Mouse (Mus musculus): ENCODE results near the gene Stam. TPM values are rescaled to one million over a fixed set of nuclear protein-coding genes. Genes with fewer than 3 reads are reported as not detected.
A peak's percentile ranks its signal among the peaks of the same experiment; 100 is the strongest.
"Not testable (repeated sequence)": the region's sequence is repeated elsewhere in the genome, so short reads cannot be mapped to it uniquely, and the experiment has no call there.

Gene Stam
- 33.1 and 33.5 TPM in 2 replicates for polyA plus RNA-seq (2012; rRNA removed)

DNA sequence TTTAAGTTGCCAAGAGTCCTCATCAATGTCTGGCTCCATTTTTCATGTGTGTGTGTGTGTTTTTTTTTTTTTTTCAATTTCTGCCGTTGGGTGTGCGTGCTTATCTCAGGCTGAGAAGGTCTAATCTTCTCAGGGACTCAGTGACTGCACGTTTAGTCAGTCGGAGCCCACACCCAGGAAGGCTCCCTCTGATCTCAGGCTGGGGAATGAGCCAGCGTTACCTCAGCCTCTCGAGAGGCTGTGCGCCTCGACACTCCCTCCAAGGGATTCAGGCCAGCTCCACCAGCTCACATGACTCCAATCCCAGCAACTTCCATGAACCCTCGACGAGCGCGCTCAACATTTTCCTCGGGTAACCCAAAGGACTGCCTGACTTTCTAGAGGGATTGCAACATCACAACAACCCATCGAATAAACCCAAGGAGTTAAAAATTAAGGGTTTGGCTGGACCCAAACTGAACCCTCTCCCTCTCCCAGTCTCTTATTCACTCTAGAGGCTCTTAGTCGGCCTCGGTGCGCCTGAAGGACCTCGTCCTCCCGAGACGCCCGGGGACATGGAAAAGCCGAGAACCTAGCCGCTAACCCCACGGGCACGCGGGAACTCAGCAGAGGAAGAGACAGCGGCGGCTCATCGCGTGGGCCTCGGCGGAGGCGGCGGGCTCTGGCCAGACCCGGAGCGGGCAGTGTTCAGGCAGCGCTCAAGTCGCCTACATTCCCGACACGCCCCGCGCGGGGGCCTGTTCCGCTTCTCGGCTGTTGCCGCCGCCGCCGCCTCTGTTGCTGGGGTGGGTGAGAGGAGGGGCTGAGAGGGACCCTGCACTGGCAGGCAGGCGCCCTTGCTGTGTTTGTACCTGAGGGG, at the start of gene Stam:
Gene Stam, plus strand, starts transcription at position 737 of the 859 bp plus-strand sequence.
- peak; percentile 93 for DNase-seq (ENCODE audit: low spot score)

DNA sequence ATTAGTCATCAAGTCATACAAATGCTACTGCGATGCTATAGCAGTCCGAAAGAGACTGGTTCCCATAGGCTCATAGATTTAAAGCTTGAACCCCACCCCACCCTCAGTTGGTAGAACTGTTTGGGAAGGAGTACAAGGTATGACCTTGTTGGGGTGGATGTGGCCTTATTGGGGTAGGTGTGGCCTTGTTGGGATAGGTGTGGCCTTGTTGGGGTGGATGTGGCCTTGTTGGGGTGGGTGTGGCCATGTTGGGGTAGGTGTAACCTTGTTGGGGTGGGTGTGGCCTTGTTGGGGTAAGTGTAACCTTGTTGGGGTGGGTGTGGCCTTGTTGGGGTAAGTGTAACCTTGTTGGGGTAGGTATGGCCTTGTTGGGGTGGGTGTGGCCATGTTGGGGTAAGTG, 32.6 kb upstream of the Stam start:
- no peak for DNase-seq (ENCODE audit: low spot score)

DNA sequence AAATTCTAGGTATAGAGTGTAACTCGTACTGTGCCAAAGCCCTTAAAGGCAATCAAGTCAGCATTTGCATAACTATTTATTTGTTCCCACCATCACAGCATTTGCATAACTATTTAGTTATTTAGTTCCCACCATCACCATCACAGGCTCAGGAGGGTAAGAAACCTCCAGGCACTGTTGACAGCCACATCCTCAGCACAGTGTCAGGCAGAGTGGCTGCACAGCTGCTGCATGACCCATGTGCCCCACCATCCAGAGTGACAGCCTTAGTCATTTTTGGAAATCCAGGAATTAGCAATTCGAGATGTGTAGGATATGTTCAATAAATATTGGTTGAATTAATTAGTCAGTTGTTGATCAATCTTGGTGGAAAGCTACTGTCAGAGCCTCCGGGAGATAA, 30.9 kb upstream of the Stam start:
- DNase-seq (ENCODE audit: low spot score): no peak

DNA sequence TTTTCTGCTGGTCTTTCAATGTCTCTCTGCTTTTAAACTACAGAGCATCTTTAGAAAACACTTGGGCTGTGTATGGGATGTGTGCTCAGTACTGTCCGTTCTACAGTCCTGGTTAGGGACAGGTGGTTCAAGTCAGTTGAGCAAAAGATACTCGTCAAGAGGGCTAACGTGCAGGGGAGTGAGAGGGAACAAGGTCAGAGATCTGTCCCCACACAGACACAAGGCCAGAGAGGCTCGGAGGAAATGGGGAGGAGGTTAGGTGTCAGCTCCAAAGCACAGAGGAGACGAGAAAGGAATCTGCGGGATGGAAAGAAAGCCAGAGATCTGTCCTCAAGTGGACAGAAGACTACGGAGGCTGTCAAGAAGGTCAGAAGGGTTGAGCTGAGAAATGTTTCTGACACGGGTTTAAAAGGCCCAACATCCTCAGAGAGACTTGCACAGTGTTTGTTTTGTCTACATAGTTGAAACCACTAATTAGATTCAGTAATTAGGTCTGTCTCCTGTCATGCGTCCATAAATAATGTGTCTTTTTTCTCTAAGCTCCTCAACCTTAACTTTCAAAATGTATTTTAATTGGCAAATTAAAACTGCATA, 30.2 kb upstream of the Stam start:
- no peak for DNase-seq (ENCODE audit: low spot score)

DNA sequence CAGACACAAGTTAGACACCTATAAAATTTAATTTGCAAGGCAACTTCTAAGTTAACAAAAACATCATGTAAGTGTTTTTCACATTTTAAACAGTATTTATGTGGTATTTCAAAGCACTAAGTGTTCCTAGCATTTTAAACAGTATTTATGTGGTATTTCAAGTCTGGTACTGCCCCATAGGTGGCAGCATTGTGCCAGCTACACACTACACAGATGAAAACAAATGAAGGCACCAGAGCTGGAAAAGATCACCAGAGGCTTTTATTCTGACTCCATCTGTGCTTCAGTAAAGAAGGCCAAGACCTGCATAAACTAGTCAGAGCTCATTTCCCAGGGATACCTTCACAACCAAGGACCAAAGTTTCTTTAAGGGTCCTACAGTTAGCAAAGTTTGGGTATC, 25.5 kb upstream of the Stam start:
- no peak for DNase-seq (ENCODE audit: low spot score)

DNA sequence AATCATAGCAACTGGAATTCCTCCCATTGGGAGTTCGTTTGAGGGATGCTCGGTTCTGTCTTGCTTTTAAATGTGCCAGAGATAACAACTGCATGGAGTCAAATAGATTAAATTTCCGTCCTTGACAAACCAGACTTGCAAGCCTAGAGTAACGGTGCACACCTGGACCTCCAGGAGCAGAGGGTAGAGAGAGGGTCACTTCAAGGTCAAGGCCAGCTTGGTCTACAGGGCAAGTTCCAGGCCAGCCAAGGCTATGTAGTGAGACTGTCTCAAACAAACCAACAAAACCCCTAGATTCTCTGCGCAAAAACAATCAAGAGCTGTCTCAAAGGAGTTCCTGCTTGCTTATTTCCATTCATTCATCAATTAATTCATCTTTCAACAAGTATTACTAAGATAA, 25.1 kb upstream of the Stam start:
- no peak for DNase-seq (ENCODE audit: low spot score)

DNA sequence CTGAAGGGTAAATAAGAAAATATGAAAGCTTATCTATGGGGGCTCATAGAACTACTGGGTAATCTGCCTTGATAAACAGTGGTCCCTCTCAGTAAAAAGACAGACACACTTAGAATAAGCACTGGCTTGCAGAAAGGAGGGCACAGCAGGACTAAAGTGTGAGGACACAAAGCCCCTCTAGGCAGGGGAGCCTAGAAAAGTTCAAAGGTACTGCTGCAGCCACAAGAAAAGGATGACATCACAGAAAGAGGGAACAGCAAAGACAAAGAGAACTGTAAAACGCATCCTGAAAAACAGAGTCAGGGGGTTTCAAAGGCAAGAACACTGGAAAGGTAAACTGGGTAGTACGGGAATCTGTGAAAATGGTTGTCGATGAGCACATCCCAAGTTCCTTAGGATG, 20.3 kb upstream of the Stam start:
- DNase-seq (ENCODE audit: low spot score): no peak

DNA sequence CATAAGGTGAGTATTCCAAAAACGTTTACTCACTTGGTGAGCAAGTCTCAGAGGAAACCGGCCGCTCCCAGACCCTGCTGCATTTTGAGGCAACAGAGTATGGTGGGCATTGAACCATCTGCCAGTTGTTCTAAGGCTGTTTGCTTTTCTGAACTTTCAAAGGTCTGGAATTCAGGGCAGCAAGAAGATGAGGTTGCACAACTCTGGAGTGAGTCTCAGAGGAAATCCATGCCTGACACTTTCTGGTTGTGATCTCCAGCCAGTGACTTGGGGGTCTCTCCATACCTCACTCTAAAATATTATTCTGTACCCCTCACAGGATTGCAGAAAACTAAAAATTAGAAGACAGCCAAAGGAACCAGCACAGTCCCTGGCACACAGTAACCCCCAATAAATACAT, 19.7 kb upstream of the Stam start:
- no peak for DNase-seq (ENCODE audit: low spot score)

DNA sequence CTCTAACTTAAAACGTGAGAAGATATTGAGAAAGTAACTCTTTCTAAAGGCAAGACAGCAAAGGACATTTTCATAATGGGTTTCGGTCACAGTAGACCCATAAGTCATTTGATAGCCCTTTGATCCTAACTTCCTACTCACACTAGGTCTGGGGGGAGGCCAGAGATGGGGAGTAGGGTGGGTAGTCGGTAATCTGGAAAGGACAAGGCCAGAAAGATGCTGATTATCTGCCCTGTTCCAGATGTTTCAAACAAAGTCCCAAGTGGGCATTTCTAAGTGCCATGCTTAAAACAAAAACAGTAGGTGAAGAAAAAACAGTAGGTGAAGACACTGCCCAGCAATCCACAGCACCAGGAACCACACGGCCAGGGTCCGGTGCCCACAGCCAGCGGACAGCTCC, 19.2 kb upstream of the Stam start:
- no peak for DNase-seq (ENCODE audit: low spot score)

DNA sequence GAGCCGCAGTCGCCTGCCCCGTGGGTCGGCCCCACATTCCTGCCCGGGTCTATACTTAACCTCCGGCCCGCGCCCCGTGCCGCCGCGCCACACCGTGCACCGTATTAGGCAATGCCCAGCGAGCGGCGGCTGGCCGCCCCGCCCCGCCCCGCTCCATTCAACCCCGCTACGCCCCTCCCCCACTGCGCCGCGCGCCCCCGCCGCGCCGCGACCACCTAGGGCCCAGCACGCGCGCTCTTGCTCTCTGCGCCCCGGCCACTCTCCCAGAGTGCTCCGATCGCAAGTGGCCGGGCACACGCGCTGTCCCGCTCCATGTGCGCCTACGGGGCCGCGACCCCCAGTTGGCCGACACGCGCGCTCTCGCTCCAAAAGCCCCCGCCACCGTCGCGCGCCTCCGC, 18.7 kb upstream of the Stam start:
- peak; percentile 60 for DNase-seq (ENCODE audit: low spot score)

DNA sequence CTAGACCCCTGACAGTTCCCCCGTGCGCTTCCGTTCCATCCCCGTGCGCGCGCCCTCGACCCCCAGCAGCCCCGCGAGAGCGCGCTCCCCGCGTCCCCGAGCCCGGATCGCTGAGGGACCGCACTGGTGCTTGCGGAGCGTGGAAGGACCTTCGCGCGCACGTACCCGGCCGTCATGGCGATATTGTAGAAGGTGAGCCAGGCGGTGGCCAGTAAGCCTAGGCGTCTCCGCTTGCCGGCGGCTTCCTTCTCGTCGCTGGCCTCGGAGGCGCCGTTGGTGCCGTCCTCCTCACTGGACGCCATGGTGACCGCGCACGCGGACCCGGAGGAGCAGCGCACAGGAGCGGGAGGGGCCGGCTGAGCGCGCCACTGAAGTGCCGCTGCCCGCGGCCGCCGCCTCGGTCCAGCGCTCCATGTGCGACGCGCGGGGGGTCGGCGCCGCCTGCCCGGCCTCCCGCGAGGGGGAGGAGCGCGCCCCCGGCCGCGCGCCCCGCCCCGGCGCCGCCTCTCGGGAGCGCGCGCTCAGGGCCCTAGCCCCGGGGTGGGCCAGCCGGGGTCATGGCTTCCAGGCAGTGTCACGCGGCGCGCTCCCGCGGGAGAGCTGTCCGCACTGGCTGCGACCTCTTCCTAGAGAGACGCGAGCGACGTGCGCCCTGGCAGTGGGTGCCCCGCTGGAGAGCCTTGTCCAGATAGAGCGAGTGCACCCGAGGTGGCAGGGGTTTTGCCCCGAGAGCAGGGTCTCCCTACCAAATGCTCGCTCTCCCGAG, 18.1 kb upstream of the Stam start, which contains the start of gene Hacd1:
Gene Hacd1, minus strand, starts transcription at position 570 of the 766 bp plus-strand sequence.
- DNase-seq (ENCODE audit: low spot score): peak; percentile 61

DNA sequence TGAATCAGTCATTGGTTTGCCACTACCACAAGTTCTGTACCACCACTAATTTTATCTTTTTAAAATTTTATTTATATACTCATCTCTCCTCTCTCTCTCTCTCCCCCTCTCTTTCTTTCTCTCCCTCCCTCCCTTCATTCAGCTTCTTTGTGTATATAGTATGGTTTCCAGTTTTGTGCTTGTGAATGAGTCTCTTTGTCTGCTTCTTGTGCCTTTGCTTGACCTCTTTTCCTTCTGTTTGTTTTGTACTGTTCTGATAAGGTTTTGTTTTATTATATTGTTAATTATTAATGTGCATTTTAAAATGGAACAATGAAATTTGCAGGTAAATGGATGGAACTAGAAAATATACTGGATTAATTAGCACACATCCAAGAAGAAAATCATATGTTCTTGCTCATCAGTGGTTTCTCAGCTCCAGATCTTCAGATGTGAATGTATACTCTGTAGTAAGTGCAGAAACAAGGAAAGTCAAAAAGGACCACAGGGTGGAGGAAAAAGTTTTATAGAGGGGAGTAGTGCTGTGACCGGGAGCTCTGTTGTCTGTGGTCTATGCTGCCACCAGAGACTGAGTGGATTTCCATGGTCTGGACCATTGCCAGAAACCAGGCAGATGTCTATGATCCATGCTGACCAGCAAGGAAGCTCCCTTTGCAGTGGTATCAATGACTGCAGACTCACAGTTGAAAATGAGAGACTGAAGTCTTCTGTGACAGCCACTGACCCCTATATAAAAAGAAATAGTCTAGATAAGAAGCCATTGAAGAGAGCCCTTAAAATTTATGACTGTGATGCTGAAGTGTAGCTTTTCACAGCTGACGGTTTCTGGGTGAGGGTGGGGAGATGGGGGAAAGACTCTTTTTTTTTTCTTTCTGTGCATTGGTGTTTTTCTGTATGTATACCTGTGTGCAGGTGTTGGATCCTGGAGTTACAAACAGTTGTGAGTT, 7.9 kb upstream of the Stam start:
- no peak for DNase-seq (ENCODE audit: low spot score)

DNA sequence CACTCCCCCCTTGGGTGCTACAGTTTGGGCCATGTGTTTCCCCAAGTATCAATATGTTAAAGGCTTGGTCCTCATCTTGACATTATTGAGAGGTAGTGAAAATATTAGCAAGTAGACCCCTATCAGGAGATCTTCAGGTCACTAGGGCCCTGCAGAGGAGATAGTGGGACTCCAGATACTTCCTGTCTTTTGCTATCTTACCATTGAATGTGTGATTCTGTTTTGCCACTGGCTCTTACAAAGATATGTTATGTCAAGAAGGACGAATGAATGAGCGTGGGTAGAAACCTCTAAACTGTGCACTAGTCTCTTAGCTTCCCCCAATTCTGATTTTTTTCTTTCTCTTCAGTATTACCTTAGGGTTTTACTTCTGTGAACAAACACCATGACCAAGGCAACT, 4.9 kb upstream of the Stam start:
- no peak for DNase-seq (ENCODE audit: low spot score)

DNA sequence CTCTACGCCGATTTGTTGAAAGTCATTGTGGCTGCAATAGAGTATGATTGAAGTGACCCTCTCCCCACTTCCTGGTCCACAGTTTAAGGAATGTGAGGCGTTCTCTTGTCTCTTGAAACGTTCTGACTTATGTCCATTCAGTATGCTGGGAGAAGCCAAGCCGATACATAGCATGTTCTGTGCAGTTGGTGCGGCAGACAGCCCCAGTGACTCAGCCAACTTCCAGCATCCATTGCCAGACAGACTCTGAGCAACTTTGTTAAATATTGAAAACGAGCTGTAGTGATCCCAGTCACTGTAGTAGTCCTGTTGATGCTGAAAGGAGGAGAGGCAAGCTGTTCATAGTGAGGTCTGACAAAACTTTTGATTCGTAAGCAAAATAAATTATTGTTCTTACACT, 3.4 kb upstream of the Stam start:
- DNase-seq (ENCODE audit: low spot score): no peak

DNA sequence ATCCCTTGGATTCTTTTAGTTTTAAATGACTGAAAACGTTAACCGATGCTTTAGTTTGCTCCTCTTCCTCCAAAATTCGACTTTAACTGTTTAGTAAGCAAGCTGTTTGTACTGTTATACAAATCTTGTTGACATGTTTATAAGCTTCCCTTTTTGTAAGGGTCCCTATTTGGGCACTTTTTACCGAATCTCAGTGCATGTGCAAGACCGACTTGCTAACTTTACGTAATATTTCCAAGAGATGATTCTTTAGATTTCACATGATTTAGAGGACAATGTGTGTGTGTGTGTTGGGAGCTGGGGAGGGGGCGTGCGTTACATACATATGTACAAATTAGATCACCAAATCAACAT, 913 bp upstream of the Stam start:
- no peak for DNase-seq (ENCODE audit: low spot score)

DNA sequence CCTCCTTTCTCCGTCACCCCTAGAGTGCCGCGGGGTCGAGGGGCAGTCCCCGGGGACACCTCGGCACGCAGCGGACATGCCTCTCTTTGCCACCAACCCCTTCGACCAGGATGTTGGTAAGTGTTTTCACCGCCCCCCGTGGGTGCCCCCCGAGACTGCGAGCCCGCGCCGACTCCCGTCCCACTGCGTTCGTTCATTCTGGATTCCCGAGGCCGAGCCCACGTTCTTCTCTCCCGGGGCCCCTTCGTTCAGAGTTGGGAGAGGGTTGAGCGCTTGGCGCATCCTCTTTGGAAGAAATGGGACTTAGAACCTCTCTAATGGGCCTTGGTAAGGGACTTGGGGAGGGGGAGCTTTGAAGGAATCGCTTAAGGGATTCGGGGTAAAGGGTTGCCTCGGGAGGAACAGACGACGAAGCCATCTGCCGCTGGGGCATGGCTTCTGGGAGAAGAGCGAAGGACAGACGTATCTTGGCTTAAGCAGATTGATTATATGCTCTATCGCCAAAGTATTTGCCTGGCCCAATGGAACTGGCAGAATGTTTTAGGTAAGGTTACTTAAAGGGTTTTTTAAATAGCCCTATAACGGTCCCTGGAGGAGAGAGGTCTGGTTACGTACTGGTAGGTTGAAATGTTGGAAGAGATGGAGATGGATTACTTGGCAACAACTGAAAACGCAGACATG, 463 bp downstream of the Stam start:
- DNase-seq (ENCODE audit: low spot score): no peak

DNA sequence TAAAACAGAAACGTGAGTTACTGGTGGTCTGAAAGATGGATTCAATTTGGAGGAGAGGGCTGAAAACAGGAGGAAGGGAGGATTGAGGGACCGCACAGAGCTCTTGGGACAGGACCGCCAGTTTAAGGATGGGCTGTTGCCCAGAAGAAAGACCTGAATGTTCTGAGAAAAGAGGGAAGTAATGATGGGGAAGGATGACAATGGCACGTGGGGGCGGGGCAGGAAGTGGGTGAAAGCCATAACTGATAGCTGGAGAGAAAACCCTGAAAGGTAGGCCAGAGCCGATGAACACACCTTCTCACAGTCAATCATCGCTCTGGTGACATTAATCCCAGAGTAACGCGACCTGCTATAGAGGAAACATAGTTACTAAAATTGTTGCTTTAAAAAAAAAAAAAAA, 4.6 kb downstream of the Stam start:
- not testable (repeated sequence) for DNase-seq (ENCODE audit: low spot score)

DNA sequence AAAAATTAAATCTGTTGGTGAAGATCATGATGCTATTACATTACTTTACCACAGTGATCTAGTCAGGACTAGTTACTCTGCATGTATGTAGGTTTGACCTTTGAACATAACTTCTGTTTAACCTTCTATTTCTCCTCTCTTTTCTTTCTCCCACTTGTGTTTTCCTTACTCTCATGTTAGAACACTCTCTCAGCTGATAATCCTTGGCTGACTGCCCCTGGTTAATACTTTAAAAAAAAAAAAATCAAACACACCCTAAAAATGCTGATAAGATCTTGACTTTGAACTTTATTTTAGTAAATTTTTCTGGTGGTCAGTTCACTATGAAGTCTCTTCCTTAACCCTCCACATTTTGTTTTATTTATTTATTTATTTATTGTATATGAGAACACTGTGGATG, 26.6 kb downstream of the Stam start:
- no peak for DNase-seq (ENCODE audit: low spot score)

DNA sequence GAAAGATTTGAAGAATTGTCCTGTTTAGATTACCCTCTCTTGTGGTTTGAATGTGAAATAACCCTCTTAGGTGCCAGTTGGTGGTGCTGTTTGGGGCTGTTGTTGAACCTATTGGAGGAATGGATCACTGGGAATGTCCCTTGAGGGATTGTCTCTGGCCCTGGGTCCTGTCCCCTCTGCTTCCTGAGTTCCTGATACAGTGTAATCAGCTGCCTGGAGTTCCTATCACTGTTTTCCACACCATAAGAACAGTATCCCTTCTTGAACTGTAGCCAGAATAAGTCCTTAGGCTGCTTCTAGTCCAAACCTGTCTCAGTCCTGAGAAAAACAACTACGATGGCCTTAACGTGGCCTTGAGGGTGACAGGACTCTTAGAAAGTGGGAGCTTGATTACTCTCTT, 28.7 kb downstream of the Stam start:
- DNase-seq (ENCODE audit: low spot score): no peak

DNA sequence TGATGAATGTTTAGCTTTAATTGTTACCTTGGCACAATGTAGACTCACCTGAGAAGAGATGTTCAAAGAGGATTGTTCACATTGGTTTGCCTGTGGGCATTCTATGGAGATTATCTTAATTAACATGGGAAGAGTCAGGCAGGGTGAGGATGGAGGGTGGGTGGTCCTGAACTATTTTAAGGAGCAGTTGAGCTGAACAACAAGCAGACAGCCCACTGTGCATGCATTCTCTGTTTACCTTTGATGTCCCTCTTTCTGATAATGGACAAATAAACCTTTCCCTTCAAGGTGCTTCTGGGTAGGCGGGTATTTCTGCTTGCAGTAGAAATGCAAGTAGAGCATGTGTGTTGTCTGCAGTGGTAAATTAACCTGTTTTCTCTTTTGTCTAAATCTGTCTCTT, 30.0 kb downstream of the Stam start:
- no peak for DNase-seq (ENCODE audit: low spot score)

DNA sequence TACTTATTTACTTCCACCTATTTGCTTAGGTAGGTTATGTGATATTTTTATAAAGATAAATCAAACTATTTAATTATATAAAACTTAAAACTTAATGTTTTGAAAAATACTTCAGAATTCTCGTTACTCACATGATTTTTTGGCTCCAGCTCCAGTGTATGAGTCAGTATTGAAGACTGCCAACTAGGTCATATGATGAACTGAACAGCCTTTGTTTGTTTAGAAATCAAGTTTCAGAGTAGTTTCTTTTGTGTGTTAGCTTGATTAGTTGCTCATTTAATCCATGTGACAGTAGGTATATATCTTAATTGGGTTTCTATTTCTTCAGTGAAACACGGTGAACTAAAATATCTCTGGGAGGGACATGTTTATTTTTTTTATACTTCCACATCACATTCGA, 33.8 kb downstream of the Stam start:
- DNase-seq (ENCODE audit: low spot score): no peak

Measured in urinary bladder, adult 2 months (tissue).